Mouse (Mus musculus): ENCODE measurements around the gene Nrd1. TPM values are rescaled to one million over a fixed set of nuclear protein-coding genes. Genes with fewer than 3 reads are reported as not detected.

The Nrd1 gene
- polyA plus RNA-seq (2015; fragmentation: Illumina TruSeq; extraction: RNeasy Lipid Tissue Mini Kit (QIAGEN cat#74804); ENCODE audit: insufficient read depth, low read depth, low replicate concordance), result 37.4 TPM

DNA sequence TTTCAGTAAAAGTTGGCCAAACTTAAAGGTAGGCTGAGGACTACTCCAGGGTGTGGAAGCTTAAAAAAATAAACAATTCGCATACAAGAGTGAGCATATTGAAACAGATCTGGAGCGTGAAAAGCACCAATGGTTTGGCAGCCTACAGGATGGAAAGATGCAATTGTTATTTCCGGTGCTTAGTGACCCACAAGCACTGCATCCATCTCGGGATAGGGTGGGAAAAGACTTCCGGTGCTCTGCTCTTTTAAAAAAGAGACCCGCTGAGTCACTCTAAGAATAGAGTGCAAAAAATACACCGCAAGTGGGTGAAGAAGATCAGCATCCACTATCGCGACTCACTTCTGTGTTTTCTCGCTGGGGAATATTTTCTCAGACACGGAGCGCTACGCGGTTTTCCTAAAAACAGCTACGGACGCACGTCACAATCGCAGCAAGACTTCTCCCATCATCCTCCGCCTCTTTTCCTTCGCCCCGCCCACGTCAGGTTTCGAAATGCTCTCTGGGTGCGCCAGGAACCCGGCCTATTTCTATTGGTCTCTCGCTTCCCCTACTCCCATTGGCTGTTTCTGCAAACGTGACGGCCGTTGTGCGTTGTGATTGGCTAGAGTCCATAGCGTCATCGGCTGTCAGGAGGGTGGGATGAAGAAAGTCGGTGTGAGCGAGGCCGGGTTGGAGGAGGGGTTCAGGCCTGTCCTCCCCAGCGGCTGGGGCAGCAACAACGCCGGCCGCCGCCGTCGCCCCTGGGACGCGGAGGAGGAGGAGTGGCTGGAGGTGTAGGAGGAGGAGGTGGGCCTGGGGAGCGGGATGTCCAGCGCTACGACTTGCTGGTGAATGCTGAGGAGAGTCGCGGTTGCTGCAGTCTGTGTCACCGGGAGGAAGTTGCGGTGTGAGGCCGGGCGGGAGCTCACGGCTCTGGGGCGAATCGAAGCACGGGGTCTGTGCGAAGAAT, at the start of gene Nrd1:
TSS of gene Nrd1 (plus strand) at position 657 of the 952 bp plus-strand sequence.

Other genes starting within 250 kb of the Nrd1 start
- gene Zfyve9, start 219.9 kb upstream of the Nrd1 start, polyA plus RNA-seq (2015; fragmentation: Illumina TruSeq; extraction: RNeasy Lipid Tissue Mini Kit (QIAGEN cat#74804); ENCODE audit: insufficient read depth, low read depth, low replicate concordance), result 3.9 TPM
- gene Btf3l4, start 167.0 kb upstream of the Nrd1 start, polyA plus RNA-seq (2015; fragmentation: Illumina TruSeq; extraction: RNeasy Lipid Tissue Mini Kit (QIAGEN cat#74804); ENCODE audit: insufficient read depth, low read depth, low replicate concordance), result 13.4 TPM
- 11.9 TPM for gene Txndc12, start 166.1 kb upstream of the Nrd1 start, polyA plus RNA-seq (2015; fragmentation: Illumina TruSeq; extraction: RNeasy Lipid Tissue Mini Kit (QIAGEN cat#74804); ENCODE audit: insufficient read depth, low read depth, low replicate concordance)
- 6.8 TPM for gene Kti12, start 152.9 kb upstream of the Nrd1 start, polyA plus RNA-seq (2015; fragmentation: Illumina TruSeq; extraction: RNeasy Lipid Tissue Mini Kit (QIAGEN cat#74804); ENCODE audit: insufficient read depth, low read depth, low replicate concordance)
- gene A730015C16Rik, start 152.0 kb upstream of the Nrd1 start, polyA plus RNA-seq (2015; fragmentation: Illumina TruSeq; extraction: RNeasy Lipid Tissue Mini Kit (QIAGEN cat#74804); ENCODE audit: insufficient read depth, low read depth, low replicate concordance), result not detected
- 1.9 TPM for gene Rab3b, start 121.6 kb upstream of the Nrd1 start, polyA plus RNA-seq (2015; fragmentation: Illumina TruSeq; extraction: RNeasy Lipid Tissue Mini Kit (QIAGEN cat#74804); ENCODE audit: insufficient read depth, low read depth, low replicate concordance)
- gene Osbpl9, start 201.6 kb downstream of the Nrd1 start, polyA plus RNA-seq (2015; fragmentation: Illumina TruSeq; extraction: RNeasy Lipid Tissue Mini Kit (QIAGEN cat#74804); ENCODE audit: insufficient read depth, low read depth, low replicate concordance), result 25.1 TPM
- gene Calr4, start 233.8 kb downstream of the Nrd1 start, polyA plus RNA-seq (2015; fragmentation: Illumina TruSeq; extraction: RNeasy Lipid Tissue Mini Kit (QIAGEN cat#74804); ENCODE audit: insufficient read depth, low read depth, low replicate concordance), result not detected